Mouse (Mus musculus): ENCODE results near the gene Cd79b. TPM values are rescaled to one million over a fixed set of nuclear protein-coding genes. Genes with fewer than 3 reads are reported as not detected.
"Not testable (repeated sequence)": the region's sequence is repeated elsewhere in the genome, so short reads cannot be mapped to it uniquely, and the experiment has no call there.

The Cd79b gene
- polyA plus RNA-seq, 1 experiment from 2014 or later = 7.4 TPM

GRCm38 (mm10) chr11:106344910-106345309 is 30.3 kb upstream of the Cd79b start:
- ATAC-seq (ENCODE audit: low FRiP score, low TSS enrichment) = no peak

GRCm38 (mm10) chr11:106340990-106341520 is 26.5 kb upstream of the Cd79b start:
- 77% methylated on average over 9 of the region's 9 CpGs for WGBS
- 0 out of 2 replicates have a peak, but pooled peaks cover 3% of the 10 kb centered on the region for H3K4me1 ChIP-seq (ENCODE audit: control insufficient read depth, insufficient read depth, low read length)
- no peak overlapping the region for H3K27ac ChIP-seq (ENCODE audit: low read depth, low read length)
- H3K36me3 ChIP-seq (ENCODE audit: control insufficient read depth, insufficient read depth, low read length) = no peaks in the 10 kb centered on the region
- ATAC-seq (ENCODE audit: low FRiP score, low TSS enrichment) = no peak
- no peak overlapping the region for H3K4me3 ChIP-seq (ENCODE audit: low read length)
- H3K27me3 ChIP-seq (ENCODE audit: control insufficient read depth, insufficient read depth, low read length) = no peaks in the 10 kb centered on the region
- no peak overlapping the region for H3K9ac ChIP-seq (ENCODE audit: low read depth, low read length)
- H3K9me3 ChIP-seq (ENCODE audit: control insufficient read depth, low read length) = no peaks in the 10 kb centered on the region
- H3K4me2 ChIP-seq (replicated peaks; ENCODE audit: low read depth, low read length) = no peak overlapping the region

More at GRCm38 (mm10) chr11:106344910-106345309, 30.3 kb upstream of the Cd79b start:
- Histone ChIP-seq H3K4me1 (ENCODE audit: control insufficient read depth, insufficient read depth, low read length) (0 out of 2 replicates have a peak, but pooled peaks cover 3% of the 10 kb centered on the region), H3K9me3 (ENCODE audit: control insufficient read depth, low read length) (no peaks in the 10 kb centered on the region), H3K27ac (ENCODE audit: low read depth, low read length) (no peak overlapping the region), H3K4me3 (ENCODE audit: low read length) (no peak overlapping the region), H3K36me3 (ENCODE audit: control insufficient read depth, insufficient read depth, low read length) (no peaks in the 10 kb centered on the region), H3K4me2 (replicated peaks; ENCODE audit: low read depth, low read length) (no peak overlapping the region), H3K27me3 (ENCODE audit: control insufficient read depth, insufficient read depth, low read length) (no peaks in the 10 kb centered on the region), H3K9ac (ENCODE audit: low read depth, low read length) (no peak overlapping the region)
- WGBS = 33% methylated on average over 6 of the region's 6 CpGs

- not testable (repeated sequence) for H3K27me3 ChIP-seq (ENCODE audit: control insufficient read depth, insufficient read depth, low read length); H3K9me3 ChIP-seq (ENCODE audit: control insufficient read depth, low read length); ATAC-seq (ENCODE audit: low FRiP score, low TSS enrichment); H3K4me3 ChIP-seq (ENCODE audit: low read length); H3K36me3 ChIP-seq (ENCODE audit: control insufficient read depth, insufficient read depth, low read length); H3K27ac ChIP-seq (ENCODE audit: low read depth, low read length); H3K4me2 ChIP-seq (replicated peaks; ENCODE audit: low read depth, low read length); H3K9ac ChIP-seq (ENCODE audit: low read depth, low read length); H3K4me1 ChIP-seq (ENCODE audit: control insufficient read depth, insufficient read depth, low read length)
- WGBS = 80% methylated on average over 4 of the region's 4 CpGs
Measured at GRCm38 (mm10) chr11:106339323-106339722, 24.8 kb upstream of the Cd79b start.

GRCm38 (mm10) chr11:106338870-106339269 is 24.3 kb upstream of the Cd79b start:
- Histone ChIP-seq H3K9ac (ENCODE audit: low read depth, low read length) (no peak overlapping the region), H3K4me3 (ENCODE audit: low read length) (no peak overlapping the region), H3K27me3 (ENCODE audit: control insufficient read depth, insufficient read depth, low read length) (no peaks in the 10 kb centered on the region), H3K9me3 (ENCODE audit: control insufficient read depth, low read length) (no peaks in the 10 kb centered on the region), H3K36me3 (ENCODE audit: control insufficient read depth, insufficient read depth, low read length) (no peaks in the 10 kb centered on the region), H3K4me2 (replicated peaks; ENCODE audit: low read depth, low read length) (no peak overlapping the region), H3K27ac (ENCODE audit: low read depth, low read length) (no peak overlapping the region), H3K4me1 (ENCODE audit: control insufficient read depth, insufficient read depth, low read length) (0 out of 2 replicates have a peak, but pooled peaks cover 5% of the 10 kb centered on the region)
- 79% methylated on average over 7 of the region's 7 CpGs for WGBS
- no peak for ATAC-seq (ENCODE audit: low FRiP score, low TSS enrichment)

- no peak overlapping the region for H3K4me3 ChIP-seq (ENCODE audit: low read length)
- no peaks in the 10 kb centered on the region for H3K9me3 ChIP-seq (ENCODE audit: control insufficient read depth, low read length)
- H3K9ac ChIP-seq (ENCODE audit: low read depth, low read length) = no peak overlapping the region
- no peaks in the 10 kb centered on the region for H3K27me3 ChIP-seq (ENCODE audit: control insufficient read depth, insufficient read depth, low read length)
- no peak overlapping the region for H3K27ac ChIP-seq (ENCODE audit: low read depth, low read length)
- H3K36me3 ChIP-seq (ENCODE audit: control insufficient read depth, insufficient read depth, low read length) = no peaks in the 10 kb centered on the region
- WGBS = 81% methylated on average over 5 of the region's 5 CpGs
- H3K4me2 ChIP-seq (replicated peaks; ENCODE audit: low read depth, low read length) = no peak overlapping the region
- ATAC-seq (ENCODE audit: low FRiP score, low TSS enrichment) = no peak
- 0 out of 2 replicates have a peak, but pooled peaks cover 5% of the 10 kb centered on the region for H3K4me1 ChIP-seq (ENCODE audit: control insufficient read depth, insufficient read depth, low read length)
Measured at GRCm38 (mm10) chr11:106338029-106338428, 23.5 kb upstream of the Cd79b start.

GRCm38 (mm10) chr11:106334066-106334465 is 19.5 kb upstream of the Cd79b start:
- 6% methylated on average over 2 of the region's 2 CpGs for WGBS
- H3K9ac ChIP-seq (ENCODE audit: low read depth, low read length) = no peak overlapping the region
- no peaks in the 10 kb centered on the region for H3K27me3 ChIP-seq (ENCODE audit: control insufficient read depth, insufficient read depth, low read length)
- H3K4me2 ChIP-seq (replicated peaks; ENCODE audit: low read depth, low read length) = no peak overlapping the region
- no peak overlapping the region for H3K27ac ChIP-seq (ENCODE audit: low read depth, low read length)
- peaks cover 3% of the 10 kb centered on the region; the same call in 1 of the 2 replicates for H3K4me1 ChIP-seq (ENCODE audit: control insufficient read depth, insufficient read depth, low read length)
- H3K4me3 ChIP-seq (ENCODE audit: low read length) = no peak overlapping the region
- H3K9me3 ChIP-seq (ENCODE audit: control insufficient read depth, low read length) = no peaks in the 10 kb centered on the region
- H3K36me3 ChIP-seq (ENCODE audit: control insufficient read depth, insufficient read depth, low read length) = no peaks in the 10 kb centered on the region
- ATAC-seq (ENCODE audit: low FRiP score, low TSS enrichment) = peak; percentile 74

- Histone ChIP-seq H3K9ac (ENCODE audit: low read depth, low read length) (no peak overlapping the region), H3K4me3 (ENCODE audit: low read length) (no peak overlapping the region), H3K4me2 (replicated peaks; ENCODE audit: low read depth, low read length) (no peak overlapping the region), H3K27me3 (ENCODE audit: control insufficient read depth, insufficient read depth, low read length) (no peaks in the 10 kb centered on the region), H3K27ac (ENCODE audit: low read depth, low read length) (no peak overlapping the region), H3K4me1 (ENCODE audit: control insufficient read depth, insufficient read depth, low read length) (peaks cover 3% of the 10 kb centered on the region; the same call in 1 of the 2 replicates), H3K36me3 (ENCODE audit: control insufficient read depth, insufficient read depth, low read length) (no peaks in the 10 kb centered on the region), H3K9me3 (ENCODE audit: control insufficient read depth, low read length) (no peaks in the 10 kb centered on the region)
- no peak for ATAC-seq (ENCODE audit: low FRiP score, low TSS enrichment)
- WGBS = 57% methylated on average over 4 of the region's 4 CpGs
Measured at GRCm38 (mm10) chr11:106332458-106332857, 17.9 kb upstream of the Cd79b start.

GRCm38 (mm10) chr11:106329682-106330081 is 15.1 kb upstream of the Cd79b start:
- no peak for ATAC-seq (ENCODE audit: low FRiP score, low TSS enrichment)
- H3K9ac ChIP-seq (ENCODE audit: low read depth, low read length) = no peak overlapping the region

GRCm38 (mm10) chr11:106329128-106329527 is 14.6 kb upstream of the Cd79b start:
- no peak overlapping the region for H3K4me3 ChIP-seq (ENCODE audit: low read length)
- no peak overlapping the region for H3K4me2 ChIP-seq (replicated peaks; ENCODE audit: low read depth, low read length)
- H3K9me3 ChIP-seq (ENCODE audit: control insufficient read depth, low read length) = no peaks in the 10 kb centered on the region
- H3K9ac ChIP-seq (ENCODE audit: low read depth, low read length) = no peak overlapping the region
- H3K27me3 ChIP-seq (ENCODE audit: control insufficient read depth, insufficient read depth, low read length) = no peaks in the 10 kb centered on the region
- WGBS = 62% methylated on average over 6 of the region's 6 CpGs
- ATAC-seq (ENCODE audit: low FRiP score, low TSS enrichment) = no peak
- no peak overlapping the region for H3K27ac ChIP-seq (ENCODE audit: low read depth, low read length)
- peaks cover 14% of the 10 kb centered on the region for H3K4me1 ChIP-seq (ENCODE audit: control insufficient read depth, insufficient read depth, low read length)
- H3K36me3 ChIP-seq (ENCODE audit: control insufficient read depth, insufficient read depth, low read length) = no peaks in the 10 kb centered on the region

More at GRCm38 (mm10) chr11:106329682-106330081, 15.1 kb upstream of the Cd79b start:
- Histone ChIP-seq H3K9me3 (ENCODE audit: control insufficient read depth, low read length) (no peaks in the 10 kb centered on the region), H3K27ac (ENCODE audit: low read depth, low read length) (no peak overlapping the region), H3K4me1 (ENCODE audit: control insufficient read depth, insufficient read depth, low read length) (peaks cover 9% of the 10 kb centered on the region), H3K27me3 (ENCODE audit: control insufficient read depth, insufficient read depth, low read length) (no peaks in the 10 kb centered on the region), H3K4me3 (ENCODE audit: low read length) (no peak overlapping the region), H3K36me3 (ENCODE audit: control insufficient read depth, insufficient read depth, low read length) (no peaks in the 10 kb centered on the region), H3K4me2 (replicated peaks; ENCODE audit: low read depth, low read length) (no peak overlapping the region)
- WGBS = 52% methylated on average over 7 of the region's 7 CpGs

Data from kidney, embryonic 14.5 days (tissue).